Mouse (Mus musculus): ENCODE results near the gene Ism2.
"Not testable (repeated sequence)": the region's sequence is repeated elsewhere in the genome, so short reads cannot be mapped to it uniquely, and the experiment has no call there.

DNA sequence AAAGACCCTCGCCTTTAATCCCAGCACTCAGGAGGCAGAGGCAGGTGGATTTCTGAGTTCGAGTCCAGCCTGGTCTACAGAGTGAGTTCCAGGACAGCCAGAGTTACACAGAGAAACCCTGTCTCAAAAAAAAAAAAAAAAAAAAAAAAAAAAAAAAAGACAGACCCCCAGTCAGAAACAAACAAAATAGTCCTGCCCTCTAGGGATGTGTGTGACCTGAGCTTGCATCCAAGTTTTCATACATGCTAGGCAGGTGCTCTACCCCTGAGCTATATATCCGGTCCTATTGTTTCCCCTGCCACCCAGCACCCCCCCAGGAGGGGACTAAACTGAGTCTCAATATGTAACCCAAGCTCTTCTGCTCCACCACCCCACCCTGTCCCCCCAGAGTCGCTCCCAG is 22.3 kb downstream of the Ism2 start:
- TF ChIP-seq POLR2A (IDR thresholded peaks at IDR 0.05; ENCODE audit: insufficient read depth, low read length); CTCF (IDR thresholded peaks at IDR 0.05; ENCODE audit: low read depth, low read length); EP300 (IDR thresholded peaks at IDR 0.05; ENCODE audit: insufficient read depth, low read depth, low read length): not testable (repeated sequence)

All from ES-Bruce4 (cell line).